Mouse (Mus musculus): ENCODE results near the gene Atp2c1.

- TF ChIP-seq CTCF (IDR thresholded peaks at IDR 0.05; ENCODE audit: insufficient read depth, low read length) (no peak), POLR2A (IDR thresholded peaks at IDR 0.05; ENCODE audit: borderline replicate concordance, extremely low read depth, low read depth, low read length) (no peak)
Measured at GRCm38 (mm10) chr9:105537473-105537872, 10.4 kb upstream of the Atp2c1 start.

Measured in lung, adult 2 months (tissue).